ENCODE assay signal across 9 mouse cellular contexts in genomic region chr7:100005790-100006189, GRCm38 (mm10). TPM values are rescaled to one million over a fixed set of nuclear protein-coding genes. Genes with fewer than 3 reads are reported as not detected.
DNase-seq lines count a peak whose midpoint lies in the region; ATAC-seq and TF ChIP-seq lines count a peak whose summit lies in the region.
"Had no signal": no experiment of that assay in that cellular context is flagged by ENCODE, and none has a peak within 500 bp of the region (broad histone marks: within the 10 kb centered on the region; RNA-seq: fewer than 3 reads in every experiment).

Chrdl2 (plus strand) TSS chr7:100006172.

- WGBS in lung, embryonic 14.5 days: under 1% methylated on average over 44 of the region's 44 CpGs
- WGBS in heart, embryonic 16.5 days: under 1% methylated on average over 44 of the region's 44 CpGs

- H3K27ac ChIP-seq in lung, embryonic 14.5 days (ENCODE audit: low read depth): no peak within 1 kb of the TSS
- H3K27ac ChIP-seq in heart, embryonic 16.5 days (ENCODE audit: low read length): no peak within 1 kb of the TSS
- H3K27ac ChIP-seq: macrophage had no signal

- H3K9ac ChIP-seq in lung, embryonic 14.5 days: peak within 1 kb of the TSS; percentile 48
- H3K9ac ChIP-seq in heart, embryonic 16.5 days (ENCODE audit: low read length): peak within 1 kb of the TSS; percentile 23; the same call in 1 of the 2 replicates

- H3K9me3 ChIP-seq in lung, embryonic 14.5 days (ENCODE audit: low read depth, low read length): no peaks in the 10 kb centered on the region
- H3K9me3 ChIP-seq in heart, embryonic 16.5 days (replicated peaks; ENCODE audit: control insufficient read depth, low read length): no peaks in the 10 kb centered on the region

- no peaks in the 10 kb centered on the region for H3K36me3 ChIP-seq in lung, embryonic 14.5 days (ENCODE audit: insufficient read depth)
- no peaks in the 10 kb centered on the region for H3K36me3 ChIP-seq in heart, embryonic 16.5 days (ENCODE audit: control insufficient read depth, insufficient read depth)

- H3K4me1 ChIP-seq in lung, embryonic 14.5 days (ENCODE audit: insufficient read depth): no peaks in the 10 kb centered on the region
- H3K4me1 ChIP-seq in heart, embryonic 16.5 days (ENCODE audit: control insufficient read depth, insufficient read depth, low read length): no peaks in the 10 kb centered on the region

- DNase-seq in lung, embryonic 14.5 days: peak; percentile 68
- DNase-seq in lung, adult 18-20 months: no peak
- peak; percentile 66 for DNase-seq in embryo, embryonic 10.5 days (ENCODE audit: low spot score)
- DNase-seq in left cerebral cortex, postnatal 25 days (ENCODE audit: low spot score in 2 of 2): peak; percentile 33 to 34
- peak; percentile 63 for DNase-seq in neural tube, embryonic 10.5 days (ENCODE audit: extremely low spot score, low spot score)
- peak; percentile 70 for DNase-seq in thymus, postnatal 4 days
- no peak for DNase-seq in cerebellum, adult 8-10 months

- intact Hi-C loops in left cerebral cortex, postnatal 25 days (cut with DNase I): loop anchor here (5.0 to 10.0 kb wide), 2 partner anchors 102 to 381 kb away; partner anchors contain the start of gene Tpbgl

- H3K4me3 ChIP-seq in lung, embryonic 14.5 days (ENCODE audit: low read depth, low read length): peak within 1 kb of the TSS; percentile 41
- H3K4me3 ChIP-seq in heart, embryonic 16.5 days (ENCODE audit: low read length): peak within 1 kb of the TSS; percentile 49

- H3K27me3 ChIP-seq in lung, embryonic 14.5 days (ENCODE audit: insufficient read depth, low read length): peaks cover 55% of the 10 kb centered on the region
- H3K27me3 ChIP-seq in heart, embryonic 16.5 days (ENCODE audit: control insufficient read depth, insufficient read depth, low read length): peaks cover 62% of the 10 kb centered on the region

- TF ChIP-seq CTCF in lung, embryonic 14.5 days (IDR thresholded peaks at IDR 0.05; ENCODE audit: low read depth): no peak

- peak; percentile 80 for ATAC-seq in lung, embryonic 14.5 days (ENCODE audit: insufficient read depth)
- peak; percentile 47; the same call in 1 of the 2 replicates for ATAC-seq in heart, embryonic 16.5 days (replicated peaks; ENCODE audit: extremely low read depth, insufficient read depth, low FRiP score)

- H3K4me2 ChIP-seq in lung, embryonic 14.5 days: peak within 1 kb of the TSS; percentile 83
- H3K4me2 ChIP-seq in heart, embryonic 16.5 days (ENCODE audit: low read depth, low read length): peak within 1 kb of the TSS; percentile 74

RNA-seq across cellular contexts. Expression of gene Chrdl2, which starts in this region (rescaled TPM):
- 0.12 TPM in 1 of 2 replicates, not detected in the other for polyA plus RNA-seq in lung, embryonic 14.5 days (2014; fragmentation: Nextera tagmentation; extraction: Ambion mirVana)
- 0.15 TPM in 1 of 2 replicates, not detected in the other for polyA plus RNA-seq in heart, embryonic 16.5 days (2015; fragmentation: Nextera tagmentation; extraction: Ambion mirVana)
- under 1 TPM in 1 of 2 experiments, not detected in 1; 0.41 TPM for total RNA-seq in left cerebral cortex, postnatal 25 days (2021)
- polyA plus RNA-seq: macrophage had no signal

Comparison
In these comparisons a context has a peak if more than half of its experiments do, and no peak if none do; other contexts are left out.
1. Peak in DNase-seq, ATAC-seq, H3K4me3 ChIP-seq, H3K9ac ChIP-seq and H3K4me2 ChIP-seq in lung, embryonic 14.5 days; RNA of the gene not detected or under 1 TPM.
2. Peak in ATAC-seq, H3K4me3 ChIP-seq, H3K9ac ChIP-seq and H3K4me2 ChIP-seq in heart, embryonic 16.5 days; RNA of the gene not detected or under 1 TPM.
3. Peak in DNase-seq in left cerebral cortex, postnatal 25 days; RNA of the gene not detected or under 1 TPM.
4. DNase-seq: peak in embryo, embryonic 10.5 days (single experiment), neural tube, embryonic 10.5 days (single experiment) and thymus, postnatal 4 days (single experiment); none in lung, adult 18-20 months (0 of 2) and cerebellum, adult 8-10 months (single experiment).